Mouse (Mus musculus): ENCODE data around the gene Naxd. TPM values are rescaled to one million over a fixed set of nuclear protein-coding genes. Genes with fewer than 3 reads are reported as not detected.

Naxd gene
- total and polyA plus RNA-seq, 2 experiments from 2014 or later = 115 to 125 TPM

DNA sequence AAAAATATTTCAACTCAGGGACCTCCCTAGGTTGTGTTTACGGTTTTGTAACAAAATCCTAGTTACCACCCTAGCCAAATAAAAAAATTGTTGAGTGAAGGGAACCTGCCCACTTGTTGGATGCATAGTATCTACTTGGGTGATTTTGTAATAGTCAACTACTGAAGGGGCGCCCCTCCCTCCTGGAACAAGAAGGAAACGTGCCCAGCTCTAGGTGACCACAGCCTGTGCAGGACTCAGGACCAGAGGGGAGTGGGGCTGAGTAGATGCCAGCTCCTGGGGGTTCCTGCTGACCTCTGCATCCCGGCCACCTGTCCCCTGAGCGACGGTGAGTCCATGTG lies 20.7 kb downstream of the Naxd start:
- no peaks in the 10 kb centered on the region for H3K27me3 ChIP-seq (ENCODE audit: insufficient read depth, low read length)
- peaks cover 40% of the 10 kb centered on the region for H3K36me3 ChIP-seq (ENCODE audit: insufficient read depth, low read length)
- 85% methylated on average over 6 of the region's 6 CpGs for WGBS

DNA sequence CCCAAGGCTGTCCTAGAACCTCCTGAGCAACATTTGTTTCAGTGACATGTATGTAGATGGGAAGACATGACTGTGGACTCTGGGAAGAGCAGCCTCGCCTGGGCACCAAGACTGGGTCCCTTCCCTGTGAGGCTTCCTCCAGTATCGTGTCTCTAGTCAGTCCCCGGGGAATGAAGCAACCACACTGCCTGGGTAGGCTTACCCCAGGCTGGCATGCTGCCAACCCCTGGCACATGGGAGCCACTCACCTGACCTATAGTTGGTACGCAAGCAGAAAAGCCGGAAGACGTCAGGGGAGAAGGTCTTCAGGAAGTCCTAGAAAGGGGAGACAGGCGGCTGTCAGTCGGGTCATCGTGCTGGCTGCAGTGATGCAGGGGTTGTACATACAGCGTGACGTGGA lies 21.4 kb downstream of the Naxd start:
- H3K36me3 ChIP-seq (ENCODE audit: insufficient read depth, low read length) = peaks cover 33% of the 10 kb centered on the region
- no peak overlapping the region for H3K27ac ChIP-seq
- TF ChIP-seq CTCF (IDR thresholded peaks at IDR 0.05; ENCODE audit: low read depth) = no peak
- no peaks in the 10 kb centered on the region for H3K9me3 ChIP-seq (ENCODE audit: low read length)
- ATAC-seq (no peak), DNase-seq (ENCODE audit: low spot score) (no peak)
- no peaks in the 10 kb centered on the region for H3K4me1 ChIP-seq (ENCODE audit: insufficient read depth, low read length)
- no peak overlapping the region for H3K9ac ChIP-seq (replicated peaks; ENCODE audit: low read length)
- 85% methylated on average over 11 of the region's 11 CpGs for WGBS
- no peaks in the 10 kb centered on the region for H3K27me3 ChIP-seq (ENCODE audit: insufficient read depth, low read length)
- no peak overlapping the region for H3K4me3 ChIP-seq (ENCODE audit: low read length)
- no peak overlapping the region for H3K4me2 ChIP-seq (ENCODE audit: low read depth, low read length)

More for the DNA sequence above, 20.7 kb downstream of the Naxd start:
- H3K9ac ChIP-seq (replicated peaks; ENCODE audit: low read length) = no peak overlapping the region
- no peaks in the 10 kb centered on the region for H3K9me3 ChIP-seq (ENCODE audit: low read length)
- H3K4me3 ChIP-seq (ENCODE audit: low read length) = no peak overlapping the region
- H3K4me1 ChIP-seq (ENCODE audit: insufficient read depth, low read length) = no peaks in the 10 kb centered on the region
- DNase-seq (ENCODE audit: low spot score) (no peak), ATAC-seq (no peak)
- TF ChIP-seq CTCF (IDR thresholded peaks at IDR 0.05; ENCODE audit: low read depth) = no peak
- no peak overlapping the region for H3K27ac ChIP-seq
- no peak overlapping the region for H3K4me2 ChIP-seq (ENCODE audit: low read depth, low read length)

DNA sequence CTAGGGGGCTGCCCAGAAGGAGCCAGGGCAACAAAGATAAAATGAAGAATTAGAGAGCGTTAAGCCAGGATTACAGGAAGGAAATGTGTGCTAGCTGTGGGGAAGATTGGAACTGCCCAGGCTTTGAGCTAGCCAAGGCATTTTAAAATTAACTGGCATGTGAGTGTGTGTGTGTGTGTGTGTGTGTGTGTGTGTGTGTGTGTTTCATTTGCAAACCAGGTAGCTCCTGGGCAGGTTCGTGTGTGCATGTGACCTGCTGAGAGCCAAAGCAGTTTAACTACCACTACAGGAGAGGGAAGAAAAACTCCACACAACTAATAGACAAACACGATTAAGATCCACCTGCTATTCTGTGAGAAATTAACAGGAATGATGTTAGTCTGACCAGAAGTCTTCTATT lies 26.0 kb downstream of the Naxd start:
- no peak for TF ChIP-seq CTCF (IDR thresholded peaks at IDR 0.05; ENCODE audit: low read depth)
- no peak overlapping the region for H3K27ac ChIP-seq
- no peak overlapping the region for H3K4me2 ChIP-seq (ENCODE audit: low read depth, low read length)
- no peaks in the 10 kb centered on the region for H3K27me3 ChIP-seq (ENCODE audit: insufficient read depth, low read length)
- peaks cover 5% of the 10 kb centered on the region for H3K36me3 ChIP-seq (ENCODE audit: insufficient read depth, low read length)
- DNase-seq (ENCODE audit: low spot score) = no peak
- H3K4me3 ChIP-seq (ENCODE audit: low read length) = no peak overlapping the region
- ATAC-seq = no peak
- 90% methylated on average over 3 of the region's 3 CpGs for WGBS
- no peak overlapping the region for H3K9ac ChIP-seq (replicated peaks; ENCODE audit: low read length)
- H3K9me3 ChIP-seq (ENCODE audit: low read length) = no peaks in the 10 kb centered on the region
- no peaks in the 10 kb centered on the region for H3K4me1 ChIP-seq (ENCODE audit: insufficient read depth, low read length)

DNA sequence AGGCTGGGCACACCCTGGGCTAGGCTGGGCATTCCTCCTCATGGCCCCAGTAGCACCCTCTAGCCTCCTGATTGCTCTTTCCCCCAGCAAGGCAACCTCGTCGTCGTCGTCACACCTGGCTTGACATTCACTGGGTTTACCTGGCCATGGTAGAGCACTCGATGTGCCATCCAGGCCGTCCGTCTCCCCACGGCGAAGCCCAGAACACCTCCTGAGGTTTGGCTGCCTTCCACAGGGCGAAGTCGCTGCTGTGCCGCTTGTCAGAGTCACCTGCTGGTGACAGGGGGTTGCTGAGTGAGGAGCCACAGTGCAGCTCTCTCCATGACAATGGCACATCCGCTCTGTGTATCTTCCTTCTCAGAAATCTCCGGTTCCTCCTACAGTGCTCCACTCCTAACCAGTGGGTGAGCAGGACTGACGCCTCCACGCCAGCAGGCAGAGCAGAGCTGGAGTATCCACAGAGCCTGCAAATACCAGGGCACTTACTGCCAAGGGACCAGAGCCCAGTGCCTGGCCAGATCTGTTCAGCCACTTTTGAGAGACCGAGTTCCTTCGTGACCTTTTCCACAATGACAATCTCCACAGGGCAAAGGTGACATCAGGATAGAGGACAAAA lies 33.0 kb downstream of the Naxd start:
- WGBS = 68% methylated on average over 18 of the region's 18 CpGs
- ATAC-seq = no peak

DNA sequence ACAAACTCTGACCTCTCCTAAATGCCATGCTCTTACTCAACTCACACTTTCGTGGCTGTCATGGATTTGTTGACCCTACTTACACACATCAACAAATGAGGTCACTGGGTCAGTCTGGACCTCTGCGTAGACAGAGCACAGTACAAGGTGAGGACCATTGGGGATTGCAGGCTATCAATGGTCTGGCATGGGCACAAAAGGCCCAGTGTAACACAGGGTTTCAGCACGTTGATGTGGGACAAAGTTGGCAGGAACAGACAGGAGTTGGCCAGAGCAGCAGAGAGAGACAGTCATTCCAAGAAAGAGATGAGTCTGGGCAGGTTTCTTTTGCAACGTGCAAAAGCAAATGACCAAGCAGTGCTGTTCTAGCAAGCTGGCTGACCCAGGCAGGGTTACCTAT lies 33.5 kb downstream of the Naxd start:
- ATAC-seq (no peak), DNase-seq (ENCODE audit: low spot score) (no peak)
- Histone ChIP-seq H3K9me3 (ENCODE audit: low read length) (no peaks in the 10 kb centered on the region), H3K27me3 (ENCODE audit: insufficient read depth, low read length) (no peaks in the 10 kb centered on the region), H3K9ac (replicated peaks; ENCODE audit: low read length) (no peak overlapping the region), H3K4me3 (ENCODE audit: low read length) (no peak overlapping the region), H3K27ac (no peak overlapping the region), H3K4me2 (ENCODE audit: low read depth, low read length) (no peak overlapping the region), H3K36me3 (ENCODE audit: insufficient read depth, low read length) (peaks cover 15% of the 10 kb centered on the region; the same call in 1 of the 2 replicates), H3K4me1 (ENCODE audit: insufficient read depth, low read length) (no peaks in the 10 kb centered on the region)
- WGBS = 50% methylated on average over 4 of the region's 4 CpGs
- TF ChIP-seq CTCF (IDR thresholded peaks at IDR 0.05; ENCODE audit: low read depth) = no peak

More for the DNA sequence above, 33.0 kb downstream of the Naxd start:
- H3K4me2 ChIP-seq (ENCODE audit: low read depth, low read length) = no peak overlapping the region
- peaks cover 15% of the 10 kb centered on the region; the same call in 1 of the 2 replicates for H3K36me3 ChIP-seq (ENCODE audit: insufficient read depth, low read length)
- no peak overlapping the region for H3K27ac ChIP-seq
- DNase-seq (ENCODE audit: low spot score) = no peak
- no peaks in the 10 kb centered on the region for H3K27me3 ChIP-seq (ENCODE audit: insufficient read depth, low read length)
- H3K4me1 ChIP-seq (ENCODE audit: insufficient read depth, low read length) = no peaks in the 10 kb centered on the region
- H3K4me3 ChIP-seq (ENCODE audit: low read length) = no peak overlapping the region
- H3K9ac ChIP-seq (replicated peaks; ENCODE audit: low read length) = no peak overlapping the region
- TF ChIP-seq CTCF (IDR thresholded peaks at IDR 0.05; ENCODE audit: low read depth) = no peak
- H3K9me3 ChIP-seq (ENCODE audit: low read length) = no peaks in the 10 kb centered on the region

DNA sequence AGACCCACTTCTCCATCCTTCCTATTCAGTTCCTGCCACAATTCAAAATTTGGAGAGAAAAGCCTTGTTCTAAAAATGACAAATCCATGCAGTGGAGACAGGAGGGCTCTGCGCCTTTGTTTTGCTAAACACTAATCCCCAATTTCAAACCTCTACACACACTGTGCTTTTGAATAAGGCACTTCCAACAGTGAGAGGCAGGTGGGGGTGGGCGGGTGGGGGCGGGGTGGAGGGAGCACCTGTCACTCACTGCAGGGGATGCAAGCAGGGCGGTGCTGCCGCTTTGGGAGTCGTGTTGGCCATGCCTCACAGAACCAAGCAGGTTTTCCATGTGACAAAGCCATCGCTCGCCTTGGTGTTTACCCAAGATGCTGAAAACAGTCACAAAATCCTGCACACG lies 37.2 kb downstream of the Naxd start:
- 24% methylated on average over 9 of the region's 9 CpGs for WGBS
- no peak overlapping the region for H3K4me2 ChIP-seq (ENCODE audit: low read depth, low read length)
- no peak for DNase-seq (ENCODE audit: low spot score)
- no peak overlapping the region for H3K9ac ChIP-seq (replicated peaks; ENCODE audit: low read length)
- H3K27ac ChIP-seq = no peak overlapping the region
- no peak overlapping the region for H3K4me3 ChIP-seq (ENCODE audit: low read length)
- no peaks in the 10 kb centered on the region for H3K27me3 ChIP-seq (ENCODE audit: insufficient read depth, low read length)
- H3K9me3 ChIP-seq (ENCODE audit: low read length) = no peaks in the 10 kb centered on the region
- ATAC-seq = no peak
- H3K36me3 ChIP-seq (ENCODE audit: insufficient read depth, low read length) = peaks cover 14% of the 10 kb centered on the region; the same call in 1 of the 2 replicates
- H3K4me1 ChIP-seq (ENCODE audit: insufficient read depth, low read length) = no peaks in the 10 kb centered on the region
- TF ChIP-seq CTCF (IDR thresholded peaks at IDR 0.05; ENCODE audit: low read depth) = no peak

DNA sequence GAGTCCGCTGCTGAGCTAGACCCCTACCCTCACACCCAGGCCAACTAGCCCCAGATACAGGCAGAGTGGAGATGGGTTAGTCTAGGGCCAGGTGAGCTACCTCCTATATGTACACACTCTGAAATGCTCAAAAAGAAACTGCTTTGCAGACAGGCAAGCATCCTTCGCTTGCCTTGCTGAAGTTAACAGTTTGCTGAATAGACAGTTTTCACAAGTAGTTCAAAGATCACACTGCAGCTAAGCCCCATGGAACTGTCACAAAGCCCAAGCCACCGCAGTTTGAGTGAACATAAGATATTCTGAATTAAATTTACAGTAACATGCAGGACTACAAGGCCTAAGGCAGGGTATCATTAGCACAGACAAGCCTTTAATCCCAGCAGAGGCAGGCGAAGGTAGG lies 41.7 kb downstream of the Naxd start:
- ATAC-seq (no peak), DNase-seq (ENCODE audit: low spot score) (no peak)
- Histone ChIP-seq H3K4me3 (ENCODE audit: low read length) (no peak overlapping the region), H3K9me3 (ENCODE audit: low read length) (no peaks in the 10 kb centered on the region), H3K27ac (no peak overlapping the region), H3K4me1 (ENCODE audit: insufficient read depth, low read length) (no peaks in the 10 kb centered on the region), H3K4me2 (ENCODE audit: low read depth, low read length) (no peak overlapping the region), H3K27me3 (ENCODE audit: insufficient read depth, low read length) (no peaks in the 10 kb centered on the region), H3K36me3 (ENCODE audit: insufficient read depth, low read length) (peaks cover 22% of the 10 kb centered on the region), H3K9ac (replicated peaks; ENCODE audit: low read length) (no peak overlapping the region)
- TF ChIP-seq CTCF (IDR thresholded peaks at IDR 0.05; ENCODE audit: low read depth) = no peak
- WGBS = 93% methylated on average over 4 of the region's 4 CpGs

Measured in hindbrain, postnatal 0 days (tissue).